Mouse (Mus musculus) limb, embryonic 13.5 days (tissue): ENCODE results near the gene Fars2. TPM values are rescaled to one million over a fixed set of nuclear protein-coding genes. Genes with fewer than 3 reads are reported as not detected.

Experiments
- ATAC-seq: fragments of 200-750 bp; cut with Nextera tagmentation; 2 replicates; pipeline ENCODE4 v1.8.0; 2017; ENCODE audit warnings: low read depth, moderate number of reproducible peaks, moderate TSS enrichment; ENCODE audit not compliant: low FRiP score
- H3K27ac ChIP-seq: fragments of 300-500 bp; sonication (generic); 2 replicates; pipeline ENCODE4 v1.5.1; 2015; ENCODE audit warnings: inconsistent platforms, mild to moderate bottlenecking, moderate library complexity
- H3K27me3 ChIP-seq: fragments of 300-500 bp; sonication (generic); 2 replicates; pipeline ENCODE4 v1.6.1; 2015; ENCODE audit warnings: mild to moderate bottlenecking, inconsistent platforms
- H3K36me3 ChIP-seq: fragments of 300-500 bp; sonication (generic); 2 replicates; pipeline ENCODE4 v1.6.1; 2015; ENCODE audit warnings: inconsistent platforms, mild to moderate bottlenecking, moderate library complexity
- H3K4me1 ChIP-seq: fragments of 300-500 bp; sonication (generic); 2 replicates; pipeline ENCODE4 v1.6.1; 2015; ENCODE audit warnings: inconsistent platforms
- H3K4me2 ChIP-seq: fragments of 300-500 bp; sonication (generic); replicated peaks from 2 replicates; pipeline ENCODE4 v1.6.1; 2015; ENCODE audit warnings: inconsistent platforms, mild to moderate bottlenecking, moderate library complexity
- H3K4me3 ChIP-seq: fragments of 300-500 bp; sonication (generic); 2 replicates; pipeline ENCODE4 v1.5.1; 2015; ENCODE audit warnings: moderate library complexity, mild to moderate bottlenecking, inconsistent platforms
- H3K9ac ChIP-seq: fragments of 300-500 bp; sonication (generic); 2 replicates; pipeline ENCODE4 v1.6.1; 2015; ENCODE audit warnings: mild to moderate bottlenecking, inconsistent platforms
- H3K9me3 ChIP-seq: fragments of 300-500 bp; sonication (generic); 2 replicates; pipeline ENCODE4 v1.6.1; 2016; ENCODE audit warnings: inconsistent platforms
- WGBS: fragments of 180-500 bp; shearing (Covaris S2); methylation state at CpG from one replicate; pipeline ENCODE4 v1.1.7; 2015; 5-methylcytosine and 5-hydroxymethylcytosine counted together
- polyA plus RNA-seq: library from polyadenylated mRNA; unstranded; fragments of >200 nt; fragmentation: Nextera tagmentation; extraction: Ambion mirVana; gene quantifications from 2 replicates; pipeline ENCODE4 v1.2.1, GENCODE M21; 2015

Fars2 gene
- polyA plus RNA-seq, 1 experiment from 2014 or later, result 35.1 TPM

DNA sequence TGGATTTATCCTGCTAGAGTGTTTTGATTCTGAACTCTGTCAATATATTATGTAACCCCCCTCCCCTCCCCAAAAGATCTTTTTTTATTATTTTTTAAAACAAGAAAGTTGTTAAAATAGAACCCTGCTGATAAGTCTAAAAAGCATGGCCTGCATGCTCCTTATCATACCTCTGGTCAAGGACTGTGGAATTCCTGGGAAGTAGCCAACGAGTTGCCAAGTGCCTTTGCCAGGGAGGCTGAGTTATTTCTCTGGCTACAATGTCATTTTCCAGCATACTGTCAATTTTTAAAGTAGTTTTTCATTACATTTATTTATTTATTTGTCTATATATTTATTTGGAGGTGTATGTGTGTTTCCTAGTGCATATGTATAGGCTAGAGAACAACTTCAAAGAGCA is 125.0 kb downstream of the Fars2 start:
- Histone ChIP-seq H3K4me1 (no peaks in the 10 kb centered on the region), H3K27ac (no peak overlapping the region), H3K9ac (no peak overlapping the region), H3K36me3 (0 out of 2 replicates have a peak, but pooled peaks cover 2% of the 10 kb centered on the region), H3K4me2 (no peak overlapping the region), H3K27me3 (no peaks in the 10 kb centered on the region), H3K9me3 (no peaks in the 10 kb centered on the region), H3K4me3 (no peak overlapping the region)
- WGBS, result 86% methylated on average over 1 of the region's 1 CpGs
- no peak for ATAC-seq

DNA sequence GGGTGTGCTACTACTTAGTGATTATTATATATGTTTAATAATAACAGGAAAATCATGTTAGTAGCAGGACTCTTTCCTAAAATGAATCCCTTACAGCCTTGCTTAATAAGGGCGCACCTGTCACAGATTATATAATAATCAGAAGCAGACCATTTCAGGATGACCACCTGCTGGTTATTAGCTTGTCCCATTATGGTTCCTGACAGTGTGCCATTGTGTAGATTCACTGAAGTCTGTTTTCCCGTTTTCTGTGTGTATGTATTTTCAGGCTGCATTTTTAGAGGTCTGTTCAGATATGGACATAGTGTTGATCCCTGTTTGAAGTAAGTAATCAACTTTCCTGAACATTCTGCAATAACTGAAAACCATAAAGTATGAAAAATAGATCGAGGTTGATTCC is 136.7 kb downstream of the Fars2 start:
- ATAC-seq, result no peak
- no peak overlapping the region for H3K27ac ChIP-seq
- no peak overlapping the region for H3K4me3 ChIP-seq
- H3K4me2 ChIP-seq, result no peak overlapping the region
- no peaks in the 10 kb centered on the region for H3K9me3 ChIP-seq
- H3K36me3 ChIP-seq, result no peaks in the 10 kb centered on the region
- H3K9ac ChIP-seq, result no peak overlapping the region
- WGBS, result 49% methylated on average over 3 of the region's 3 CpGs
- no peaks in the 10 kb centered on the region for H3K4me1 ChIP-seq
- H3K27me3 ChIP-seq, result no peaks in the 10 kb centered on the region

GRCm38 (mm10) chr13:36257213-36257612 is 140.0 kb downstream of the Fars2 start:
- no peak overlapping the region for H3K4me2 ChIP-seq
- 77% methylated on average over 5 of the region's 5 CpGs for WGBS
- H3K4me3 ChIP-seq, result no peak overlapping the region
- no peak overlapping the region for H3K27ac ChIP-seq
- no peaks in the 10 kb centered on the region for H3K9me3 ChIP-seq
- no peaks in the 10 kb centered on the region for H3K27me3 ChIP-seq
- no peak for ATAC-seq
- H3K4me1 ChIP-seq, result no peaks in the 10 kb centered on the region
- peaks cover 5% of the 10 kb centered on the region; the same call in 1 of the 2 replicates for H3K36me3 ChIP-seq
- no peak overlapping the region for H3K9ac ChIP-seq

- ATAC-seq, result no peak
- Histone ChIP-seq H3K4me3 (no peak overlapping the region), H3K27ac (no peak overlapping the region), H3K9ac (no peak overlapping the region), H3K9me3 (no peaks in the 10 kb centered on the region), H3K4me1 (no peaks in the 10 kb centered on the region), H3K36me3 (peaks cover 5% of the 10 kb centered on the region; the same call in 1 of the 2 replicates), H3K27me3 (no peaks in the 10 kb centered on the region), H3K4me2 (no peak overlapping the region)
- 77% methylated on average over 1 of the region's 1 CpGs for WGBS
Observed at GRCm38 (mm10) chr13:36259754-36260153, 142.5 kb downstream of the Fars2 start.

DNA sequence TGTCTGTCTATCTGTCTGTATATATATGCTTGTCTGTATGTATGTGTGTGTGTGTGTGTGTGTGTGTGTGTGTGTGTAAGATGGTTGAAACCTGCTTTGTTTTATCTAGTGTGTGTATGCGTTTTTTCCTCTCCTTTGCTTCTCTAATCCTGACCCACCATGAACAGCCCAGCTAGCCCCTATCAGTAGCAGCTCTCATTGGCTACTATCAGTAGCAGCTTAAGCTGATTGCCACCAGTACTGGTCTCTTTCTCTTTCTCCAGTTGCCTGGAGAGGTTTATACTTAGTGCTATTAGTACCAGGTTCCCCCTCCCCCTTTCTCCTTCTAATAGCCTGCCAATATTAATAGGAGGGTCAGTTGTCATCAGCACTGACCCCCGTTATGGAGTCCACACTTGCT is 144.1 kb downstream of the Fars2 start:
- Histone ChIP-seq H3K9ac (no peak overlapping the region), H3K4me3 (no peak overlapping the region), H3K9me3 (no peaks in the 10 kb centered on the region), H3K4me1 (no peaks in the 10 kb centered on the region), H3K27me3 (no peaks in the 10 kb centered on the region), H3K27ac (no peak overlapping the region), H3K36me3 (peaks cover 5% of the 10 kb centered on the region; the same call in 1 of the 2 replicates), H3K4me2 (no peak overlapping the region)
- WGBS, result 86% methylated on average over 2 of the region's 2 CpGs
- no peak for ATAC-seq

- Histone ChIP-seq H3K27ac (no peak overlapping the region), H3K9ac (no peak overlapping the region), H3K4me1 (no peaks in the 10 kb centered on the region), H3K9me3 (no peaks in the 10 kb centered on the region), H3K4me3 (no peak overlapping the region), H3K36me3 (peaks cover 5% of the 10 kb centered on the region; the same call in 1 of the 2 replicates), H3K27me3 (no peaks in the 10 kb centered on the region), H3K4me2 (no peak overlapping the region)
- 67% methylated on average over 5 of the region's 5 CpGs for WGBS
- ATAC-seq, result no peak
Observed at GRCm38 (mm10) chr13:36263240-36264095, 146.3 kb downstream of the Fars2 start.

DNA sequence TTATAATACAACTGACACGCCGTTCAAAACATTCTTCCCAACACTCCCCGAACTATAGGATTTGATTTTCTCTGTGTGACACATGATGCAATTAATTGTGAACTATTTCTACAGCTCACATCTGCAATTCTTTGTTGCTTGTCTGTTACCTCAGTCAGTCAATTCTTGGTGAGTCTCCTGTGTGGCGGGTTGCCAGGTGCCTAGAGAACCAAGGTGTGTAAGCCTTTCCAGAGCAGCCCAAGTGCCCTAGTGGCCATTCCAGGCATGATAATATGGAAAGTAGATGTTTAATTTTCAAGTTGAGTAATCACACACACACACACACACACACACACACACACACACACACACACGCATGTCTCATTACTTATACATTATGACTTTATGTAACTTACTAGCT is 147.2 kb downstream of the Fars2 start:
- no peak overlapping the region for H3K27ac ChIP-seq
- no peak overlapping the region for H3K4me3 ChIP-seq
- no peaks in the 10 kb centered on the region for H3K4me1 ChIP-seq
- no peak overlapping the region for H3K9ac ChIP-seq
- no peaks in the 10 kb centered on the region for H3K27me3 ChIP-seq
- H3K4me2 ChIP-seq, result no peak overlapping the region
- 86% methylated on average over 5 of the region's 5 CpGs for WGBS
- peaks cover 5% of the 10 kb centered on the region; the same call in 1 of the 2 replicates for H3K36me3 ChIP-seq
- no peaks in the 10 kb centered on the region for H3K9me3 ChIP-seq
- no peak for ATAC-seq

DNA sequence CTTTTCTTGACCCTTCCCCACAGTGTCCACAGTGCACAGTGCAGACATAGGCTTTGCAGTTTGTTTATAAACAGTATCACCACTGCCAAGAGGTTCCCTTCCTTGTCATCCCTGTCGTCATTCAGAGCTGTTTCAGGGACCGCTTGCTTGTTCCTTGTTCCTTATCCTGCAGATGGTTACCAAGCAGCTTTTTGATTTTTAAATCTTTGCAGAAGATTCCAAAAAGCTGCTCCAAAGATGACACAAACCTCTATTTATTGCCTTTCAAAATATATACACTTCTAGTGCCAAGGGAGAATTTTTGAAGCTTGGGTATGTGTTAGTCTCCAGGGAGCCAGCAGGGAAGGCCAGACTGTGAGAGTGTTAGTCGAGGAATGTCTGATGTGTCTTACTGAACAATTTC is 148.1 kb downstream of the Fars2 start:
- no peak for ATAC-seq
- WGBS, result 65% methylated on average over 3 of the region's 3 CpGs

DNA sequence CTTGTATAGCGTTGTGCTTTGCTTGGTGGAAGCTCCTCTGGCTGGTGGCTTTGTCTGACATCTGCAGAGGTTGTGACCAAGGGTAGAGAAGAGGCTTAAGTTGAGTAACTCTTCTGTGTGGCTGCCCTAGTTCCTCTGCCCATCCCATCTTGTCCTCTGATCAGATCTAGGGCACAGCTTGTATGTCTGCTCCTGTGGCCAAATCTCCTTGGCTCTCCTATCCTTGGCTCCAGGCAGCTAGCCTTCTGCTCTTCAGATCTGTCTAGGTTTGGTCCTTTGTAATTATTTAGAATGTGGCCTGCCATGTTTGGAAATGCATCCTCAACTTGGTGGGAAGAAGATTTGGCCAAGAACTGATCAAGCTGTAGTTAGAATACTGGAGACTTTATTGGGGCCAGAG is 150.2 kb downstream of the Fars2 start:
- H3K9ac ChIP-seq, result no peak overlapping the region
- no peaks in the 10 kb centered on the region for H3K36me3 ChIP-seq
- H3K4me3 ChIP-seq, result no peak overlapping the region
- no peaks in the 10 kb centered on the region for H3K9me3 ChIP-seq
- no peak overlapping the region for H3K27ac ChIP-seq
- H3K27me3 ChIP-seq, result no peaks in the 10 kb centered on the region
- H3K4me2 ChIP-seq, result no peak overlapping the region
- no peak for ATAC-seq
- 95% methylated on average over 1 of the region's 1 CpGs for WGBS
- no peaks in the 10 kb centered on the region for H3K4me1 ChIP-seq

More for the DNA sequence above, 148.1 kb downstream of the Fars2 start:
- Histone ChIP-seq H3K4me3 (no peak overlapping the region), H3K9ac (no peak overlapping the region), H3K9me3 (no peaks in the 10 kb centered on the region), H3K4me2 (no peak overlapping the region), H3K27me3 (no peaks in the 10 kb centered on the region), H3K36me3 (no peaks in the 10 kb centered on the region), H3K27ac (no peak overlapping the region), H3K4me1 (no peaks in the 10 kb centered on the region)

DNA sequence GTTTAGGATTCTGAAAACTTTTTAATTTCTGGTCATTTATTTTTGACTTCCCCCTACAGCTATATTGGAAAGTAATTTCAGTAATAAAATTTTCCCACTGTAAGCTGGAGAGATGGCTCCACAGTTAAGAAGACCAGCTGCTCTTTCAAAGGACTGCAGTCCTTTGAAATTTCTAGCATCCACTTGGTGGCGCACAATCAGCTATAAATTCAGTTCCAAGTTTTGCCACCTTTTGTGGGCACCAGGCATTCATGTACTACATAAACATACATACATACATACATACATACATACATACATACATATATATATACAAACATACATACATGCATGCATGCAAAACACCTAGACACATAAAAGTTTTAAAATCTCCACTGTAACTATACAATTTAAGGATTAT is 153.7 kb downstream of the Fars2 start:
- Histone ChIP-seq H3K9ac (no peak overlapping the region), H3K27me3 (no peaks in the 10 kb centered on the region), H3K4me2 (no peak overlapping the region), H3K36me3 (no peaks in the 10 kb centered on the region), H3K9me3 (no peaks in the 10 kb centered on the region), H3K4me1 (no peaks in the 10 kb centered on the region), H3K4me3 (no peak overlapping the region), H3K27ac (no peak overlapping the region)
- no peak for ATAC-seq
- 82% methylated on average over 1 of the region's 1 CpGs for WGBS

DNA sequence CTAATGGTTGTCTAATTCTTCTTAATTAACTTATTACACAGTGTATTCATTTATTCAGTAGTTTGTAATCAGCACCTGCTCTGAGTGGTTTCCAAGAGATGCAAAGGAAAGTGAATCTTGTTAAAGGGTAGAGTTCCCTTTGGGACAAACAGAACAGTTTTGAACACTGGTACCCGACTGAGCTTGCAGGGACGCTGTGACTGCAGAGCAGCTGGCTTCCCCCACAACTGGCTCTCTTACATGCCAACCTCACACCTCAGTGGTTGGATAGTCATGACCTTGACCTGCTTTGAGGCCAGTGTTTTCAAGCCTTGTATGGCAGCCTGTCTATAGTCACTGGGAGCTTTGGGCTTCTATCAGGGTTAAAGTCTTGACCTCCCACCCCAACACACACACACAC is 156.3 kb downstream of the Fars2 start:
- H3K9ac ChIP-seq, result no peak overlapping the region
- H3K27me3 ChIP-seq, result no peaks in the 10 kb centered on the region
- 86% methylated on average over 2 of the region's 2 CpGs for WGBS
- no peaks in the 10 kb centered on the region for H3K9me3 ChIP-seq
- H3K4me1 ChIP-seq, result no peaks in the 10 kb centered on the region
- H3K36me3 ChIP-seq, result no peaks in the 10 kb centered on the region
- no peak for ATAC-seq
- no peak overlapping the region for H3K27ac ChIP-seq
- H3K4me2 ChIP-seq, result no peak overlapping the region
- no peak overlapping the region for H3K4me3 ChIP-seq

DNA sequence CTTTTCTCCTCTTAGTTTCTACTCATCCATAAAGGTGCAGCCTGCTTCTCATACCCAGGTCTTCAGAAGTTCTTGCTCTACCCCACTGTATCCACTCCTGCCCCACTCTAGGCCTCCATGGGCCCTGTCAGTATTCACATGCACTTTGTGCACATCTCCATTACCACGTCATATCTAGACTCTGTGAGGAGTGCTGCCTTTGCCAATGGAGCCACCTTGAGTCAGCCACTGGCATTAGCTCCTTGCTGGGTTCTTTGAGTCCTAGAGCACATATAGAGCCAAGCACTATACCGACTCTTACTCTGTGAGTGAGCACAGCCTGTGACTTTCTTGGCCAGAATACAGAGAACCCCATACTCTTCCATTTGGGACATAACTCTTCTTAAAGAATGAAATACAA is 159.0 kb downstream of the Fars2 start:
- Histone ChIP-seq H3K4me3 (no peak overlapping the region), H3K4me2 (no peak overlapping the region), H3K27ac (no peak overlapping the region), H3K27me3 (no peaks in the 10 kb centered on the region), H3K4me1 (no peaks in the 10 kb centered on the region), H3K36me3 (no peaks in the 10 kb centered on the region), H3K9ac (no peak overlapping the region), H3K9me3 (no peaks in the 10 kb centered on the region)
- ATAC-seq, result no peak
- WGBS, result 89% methylated on average over 2 of the region's 2 CpGs

- no peaks in the 10 kb centered on the region for H3K27me3 ChIP-seq
- H3K9me3 ChIP-seq, result no peaks in the 10 kb centered on the region
- no peak overlapping the region for H3K4me2 ChIP-seq
- 11% methylated on average over 6 of the region's 6 CpGs for WGBS
- H3K27ac ChIP-seq, result no peak overlapping the region
- H3K4me1 ChIP-seq, result peaks cover 14% of the 10 kb centered on the region
- no peak overlapping the region for H3K4me3 ChIP-seq
- H3K36me3 ChIP-seq, result no peaks in the 10 kb centered on the region
- no peak for ATAC-seq
- no peak overlapping the region for H3K9ac ChIP-seq
Observed at GRCm38 (mm10) chr13:36282018-36282417, 164.8 kb downstream of the Fars2 start.
